Mouse (Mus musculus) limb, embryonic 14.5 days (tissue): ENCODE measurements around the gene Fam160b1. TPM values are rescaled to one million over a fixed set of nuclear protein-coding genes. Genes with fewer than 3 reads are reported as not detected.

Source experiments
- ATAC-seq: fragments of 200-750 bp; cut with Nextera tagmentation; 2 replicates; pipeline ENCODE4 v1.8.0; 2017; ENCODE audit warnings: low read depth, moderate number of reproducible peaks, moderate TSS enrichment; ENCODE audit not compliant: low FRiP score
- DNase-seq: peaks from one replicate; pipeline ENCODE4 v3.0.0-alpha.2; 2015; ENCODE audit warnings: low spot score
- H3K27ac ChIP-seq: fragments of 300-500 bp; sonication (generic); replicated peaks from 2 replicates; pipeline ENCODE4 v1.5.1; 2014; ENCODE audit warnings: low read depth, mild to moderate bottlenecking, low read length, moderate library complexity, mixed read lengths
- H3K27me3 ChIP-seq: fragments of 300-500 bp; sonication (generic); 2 replicates; pipeline ENCODE4 v1.6.1; 2014; ENCODE audit warnings: low read length, mixed read lengths; ENCODE audit not compliant: control insufficient read depth, insufficient read depth
- H3K36me3 ChIP-seq: fragments of 300-500 bp; sonication (generic); 2 replicates; pipeline ENCODE4 v1.6.1; 2014; ENCODE audit warnings: mild to moderate bottlenecking, low read length, moderate library complexity, mixed read lengths; ENCODE audit not compliant: control insufficient read depth, insufficient read depth
- H3K4me1 ChIP-seq: fragments of 300-500 bp; sonication (generic); 2 replicates; pipeline ENCODE4 v1.6.1; 2014; ENCODE audit warnings: antibody characterized with exemption, low read length, mixed read lengths; ENCODE audit not compliant: control insufficient read depth, insufficient read depth
- H3K4me2 ChIP-seq: fragments of 300-500 bp; sonication (generic); replicated peaks from 2 replicates; pipeline ENCODE4 v1.6.1; 2014; ENCODE audit warnings: low read depth, mild to moderate bottlenecking, low read length, moderate library complexity; ENCODE audit not compliant: severe bottlenecking
- H3K4me3 ChIP-seq: fragments of 300-500 bp; sonication (generic); replicated peaks from 2 replicates; pipeline ENCODE4 v1.5.1; 2014; ENCODE audit warnings: low read length
- H3K9ac ChIP-seq: fragments of 300-500 bp; sonication (generic); 2 replicates; pipeline ENCODE4 v1.6.1; 2014; ENCODE audit warnings: mild to moderate bottlenecking, low read depth, low read length, moderate library complexity; ENCODE audit not compliant: severe bottlenecking
- H3K9me3 ChIP-seq: fragments of 300-500 bp; sonication (generic); 2 replicates; pipeline ENCODE4 v1.6.1; 2016; ENCODE audit warnings: low read length; ENCODE audit not compliant: control insufficient read depth
- POLR2A ChIP-seq: fragments of 200-500 bp; IDR thresholded peaks from 2 replicates; pipeline ENCODE4 v1.8.0; 2012; ENCODE audit warnings: inconsistent platforms, mild to moderate bottlenecking, moderate library complexity, borderline replicate concordance; ENCODE audit not compliant: insufficient read depth, insufficient read length; ENCODE audit errors: extremely low read depth
- WGBS: fragments of 180-500 bp; shearing (Covaris S2); extraction: QIAGEN DNeasy Blood & Tissue Kit; methylation state at CpG from one replicate; pipeline ENCODE4 v1.1.7; 2014; 5-methylcytosine and 5-hydroxymethylcytosine counted together
- polyA plus RNA-seq, 2 experiments: library from polyadenylated mRNA; depleted of rRNA in 1 of 2; stranded (reverse) in 1 of 2; unstranded in 1 of 2; fragments of >200 nt; fragmentation: Nextera tagmentation in 1 of 2; extraction: Ambion mirVana in 1 of 2; gene quantifications; 2 replicates each; pipeline versions ENCODE4 v1.2.1 to v1.2.3; 2012 to 2014

Fam160b1 gene
- polyA plus RNA-seq, 2 experiments, result 19.3 to 23.0 TPM

GRCm38 (mm10) chr19:57367849-57368387, 7.4 kb downstream of the Fam160b1 start:
- no peak overlapping the region for H3K9ac ChIP-seq
- peaks cover 27% of the 10 kb centered on the region for H3K4me1 ChIP-seq
- no peak overlapping the region for H3K4me2 ChIP-seq
- DNase-seq (no peak), ATAC-seq (no peak)
- H3K9me3 ChIP-seq, result no peaks in the 10 kb centered on the region
- H3K27ac ChIP-seq, result no peak overlapping the region
- H3K36me3 ChIP-seq, result peaks cover 44% of the 10 kb centered on the region
- 84% methylated on average over 11 of the region's 11 CpGs for WGBS
- H3K27me3 ChIP-seq, result no peaks in the 10 kb centered on the region
- no peak overlapping the region for H3K4me3 ChIP-seq
- TF ChIP-seq POLR2A, result no peak

- no peaks in the 10 kb centered on the region for H3K27me3 ChIP-seq
- WGBS, result 73% methylated on average over 8 of the region's 8 CpGs
- no peak overlapping the region for H3K4me3 ChIP-seq
- H3K9ac ChIP-seq, result no peak overlapping the region
- TF ChIP-seq POLR2A, result no peak
- H3K4me1 ChIP-seq, result no peaks in the 10 kb centered on the region
- no peak overlapping the region for H3K4me2 ChIP-seq
- no peak for DNase-seq
- peaks cover 94% of the 10 kb centered on the region for H3K36me3 ChIP-seq
- no peak for ATAC-seq
- no peak overlapping the region for H3K27ac ChIP-seq
- H3K9me3 ChIP-seq, result no peaks in the 10 kb centered on the region
Observed at GRCm38 (mm10) chr19:57373276-57373811, 12.9 kb downstream of the Fam160b1 start.

- no peak for ATAC-seq
- peaks cover 94% of the 10 kb centered on the region for H3K36me3 ChIP-seq
Observed at GRCm38 (mm10) chr19:57375161-57375560, 14.7 kb downstream of the Fam160b1 start.

GRCm38 (mm10) chr19:57375746-57376145, 15.3 kb downstream of the Fam160b1 start:
- Histone ChIP-seq H3K4me2 (no peak overlapping the region), H3K36me3 (peaks cover 94% of the 10 kb centered on the region), H3K9me3 (no peaks in the 10 kb centered on the region), H3K4me1 (no peaks in the 10 kb centered on the region), H3K27ac (no peak overlapping the region), H3K27me3 (no peaks in the 10 kb centered on the region), H3K4me3 (no peak overlapping the region), H3K9ac (no peak overlapping the region)
- 89% methylated on average over 11 of the region's 11 CpGs for WGBS
- DNase-seq, result no peak
- no peak for ATAC-seq
- no peak for TF ChIP-seq POLR2A

More at GRCm38 (mm10) chr19:57375161-57375560, 14.7 kb downstream of the Fam160b1 start:
- Histone ChIP-seq H3K4me1 (no peaks in the 10 kb centered on the region), H3K4me3 (no peak overlapping the region), H3K27ac (no peak overlapping the region), H3K4me2 (no peak overlapping the region), H3K9me3 (no peaks in the 10 kb centered on the region), H3K27me3 (no peaks in the 10 kb centered on the region), H3K9ac (no peak overlapping the region)
- DNase-seq, result no peak
- 82% methylated on average over 5 of the region's 5 CpGs for WGBS
- TF ChIP-seq POLR2A, result no peak

GRCm38 (mm10) chr19:57377043-57377703, 16.7 kb downstream of the Fam160b1 start:
- H3K9ac ChIP-seq, result no peak overlapping the region
- no peak for ATAC-seq
- DNase-seq, result no peak
- no peak overlapping the region for H3K4me2 ChIP-seq
- 94% methylated on average over 14 of the region's 14 CpGs for WGBS
- no peak overlapping the region for H3K27ac ChIP-seq
- H3K27me3 ChIP-seq, result no peaks in the 10 kb centered on the region
- no peak for TF ChIP-seq POLR2A
- H3K9me3 ChIP-seq, result no peaks in the 10 kb centered on the region
- no peaks in the 10 kb centered on the region for H3K4me1 ChIP-seq
- H3K4me3 ChIP-seq, result no peak overlapping the region
- H3K36me3 ChIP-seq, result peaks cover 93% of the 10 kb centered on the region
